Mouse (Mus musculus): ENCODE data around the gene Edaradd.

- TF ChIP-seq CTCF (IDR thresholded peaks at IDR 0.05; ENCODE audit: low read depth) (no peak), EP300 (IDR thresholded peaks at IDR 0.05; ENCODE audit: low read depth) (no peak)
Measured at GRCm38 (mm10) chr13:12440813-12441212, 79.4 kb downstream of the Edaradd start.

Measured in heart, postnatal 0 days (tissue).